Mouse (Mus musculus) liver (tissue): Measurements from ENCODE around the gene Krtap24-1.

Experiments
- DNase-seq: peaks from one replicate; pipeline ENCODE4 v3.0.0-alpha.2; 2020; ENCODE audit warnings: mixed read lengths

The Krtap24-1 gene

DNA sequence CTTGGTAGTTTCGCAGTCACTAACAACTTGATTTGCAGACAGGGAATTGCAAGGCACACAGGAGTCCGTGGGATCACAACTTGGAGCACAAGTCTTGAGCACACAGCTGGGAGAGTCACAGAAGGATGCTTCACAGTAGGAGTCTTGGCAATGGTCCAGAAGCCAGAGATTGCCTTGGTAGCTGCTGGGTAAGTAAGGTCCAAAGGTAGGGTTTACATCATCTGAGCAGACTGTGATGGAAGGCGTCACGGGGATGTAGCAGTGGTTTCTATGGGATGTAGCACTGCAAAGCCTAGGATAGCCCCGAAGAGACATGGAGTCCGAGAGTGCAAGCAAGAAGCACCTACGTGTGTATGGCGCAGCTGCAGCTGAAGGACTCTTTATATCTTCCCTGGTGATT is at the start of gene Krtap24-1:
Gene Krtap24-1, minus strand, starts transcription at position 358 of the 400 bp plus-strand sequence.
- DNase-seq, result no peak

DNA sequence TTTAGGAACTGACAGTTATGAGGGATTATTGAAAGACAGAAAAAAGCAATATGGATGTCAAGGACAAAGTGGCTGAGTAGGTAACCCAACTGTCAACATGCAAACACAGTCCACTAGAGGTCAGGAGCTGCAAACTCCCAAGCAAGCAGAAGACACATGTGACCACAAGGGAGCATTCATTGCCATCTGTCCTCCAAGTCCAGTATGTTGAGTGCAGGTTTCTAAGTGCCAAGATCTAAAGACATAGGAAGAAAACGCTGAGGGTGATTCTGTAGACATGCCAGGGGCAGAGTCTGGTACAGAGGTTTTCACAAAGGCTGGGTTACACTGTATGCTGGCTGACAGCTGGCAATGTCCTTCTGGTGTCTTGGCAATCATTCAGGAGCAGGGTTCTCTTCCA is 45.3 kb upstream of the Krtap24-1 start:
- DNase-seq, result no peak

DNA sequence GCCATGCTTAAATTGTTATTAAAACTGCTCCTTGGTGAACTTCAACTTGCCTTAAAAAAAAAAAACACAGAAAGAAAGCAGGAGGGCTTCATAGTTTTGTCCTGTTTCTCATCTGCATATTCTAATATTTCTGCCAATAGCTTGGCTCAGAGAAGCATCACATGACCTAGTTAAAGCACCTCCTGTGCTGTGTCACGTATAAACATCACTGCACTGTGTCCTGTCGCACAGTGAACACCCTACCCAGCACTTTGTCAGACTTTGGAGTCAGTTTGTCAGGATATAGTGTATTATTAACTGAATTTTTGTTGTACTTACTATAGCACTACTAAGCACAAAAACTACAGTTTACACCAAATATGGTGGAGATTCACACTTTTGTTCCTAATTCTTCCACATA is 39.9 kb upstream of the Krtap24-1 start:
- no peak for DNase-seq

DNA sequence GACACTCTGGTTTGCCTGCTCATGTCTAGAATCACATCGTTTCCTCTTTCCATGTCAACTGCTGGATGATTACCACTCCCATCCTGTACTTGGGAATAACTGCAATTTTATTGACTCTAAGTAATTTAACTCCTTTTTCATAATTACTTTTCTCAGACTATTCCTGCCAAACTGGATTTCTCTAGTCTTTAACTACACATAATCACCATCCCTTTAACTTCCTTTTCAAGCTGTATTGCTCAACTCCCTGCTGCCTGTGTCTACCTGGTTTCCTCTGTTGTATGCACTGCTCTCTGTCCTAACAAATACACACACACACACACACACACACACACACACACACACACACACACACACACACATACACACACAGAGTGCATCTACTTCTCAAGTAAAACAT is 39.0 kb upstream of the Krtap24-1 start:
- DNase-seq, result no peak

DNA sequence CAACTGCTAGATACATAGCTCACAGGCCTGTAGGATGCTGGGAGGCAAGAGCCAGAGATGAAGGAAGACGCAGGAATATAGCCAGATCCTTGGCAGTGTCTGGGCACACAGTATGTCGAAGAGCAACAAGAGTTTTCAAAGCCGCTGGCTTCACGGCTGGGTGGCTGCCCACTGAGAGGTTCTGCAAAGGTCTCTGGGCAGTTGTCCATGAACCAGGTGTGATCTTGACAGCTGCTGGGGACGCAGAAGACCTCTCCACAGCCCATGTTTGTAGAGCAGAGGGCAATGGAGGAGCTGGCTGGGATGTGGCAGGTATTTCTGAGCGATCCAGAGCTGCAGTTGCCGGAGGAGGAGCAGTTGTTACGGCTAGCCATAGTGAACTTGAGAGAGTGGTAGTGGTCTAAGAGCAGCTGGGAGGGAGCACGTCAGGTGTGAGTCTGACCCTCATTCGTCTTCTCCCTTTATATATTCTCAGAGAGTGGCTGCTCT is 35.3 kb upstream of the Krtap24-1 start, which contains the start of gene Krtap26-1:
Gene Krtap26-1, minus strand, starts transcription at position 439 of the 489 bp plus-strand sequence.
- DNase-seq, result no peak

DNA sequence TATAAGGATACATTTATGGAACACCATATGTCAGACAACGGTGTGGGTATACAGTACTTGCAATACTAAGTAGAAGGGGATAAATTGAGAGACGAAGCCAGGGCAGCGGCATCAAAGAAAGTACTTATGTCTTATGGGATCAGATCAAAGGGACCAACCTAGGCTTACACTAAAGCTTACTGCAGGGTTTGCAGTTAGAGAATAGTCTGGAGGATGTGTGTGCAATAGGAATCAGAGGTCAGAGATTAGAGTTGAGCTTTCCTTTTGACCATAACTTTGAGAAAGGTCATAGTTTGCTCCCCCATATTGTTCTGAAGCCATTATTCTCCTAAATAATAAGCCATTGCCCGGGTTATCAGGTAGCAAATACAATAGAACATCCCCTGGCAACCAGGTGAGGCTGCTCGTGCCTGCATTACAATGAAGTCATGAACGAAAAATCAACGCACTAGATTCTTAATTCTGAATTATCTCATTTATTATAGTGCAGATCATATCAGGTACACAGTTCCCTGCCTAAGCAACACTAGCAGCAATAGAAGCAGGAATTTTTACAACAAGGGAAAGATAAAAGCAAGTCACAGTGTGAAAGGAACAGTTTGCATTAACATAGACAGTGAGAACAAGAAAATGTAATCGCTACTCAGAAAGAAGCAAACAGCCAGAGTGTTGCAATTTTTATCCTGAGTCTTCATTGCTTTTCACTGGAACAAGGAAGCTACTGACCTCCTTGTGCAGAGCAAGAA is 34.5 kb upstream of the Krtap24-1 start:
- DNase-seq, result no peak

DNA sequence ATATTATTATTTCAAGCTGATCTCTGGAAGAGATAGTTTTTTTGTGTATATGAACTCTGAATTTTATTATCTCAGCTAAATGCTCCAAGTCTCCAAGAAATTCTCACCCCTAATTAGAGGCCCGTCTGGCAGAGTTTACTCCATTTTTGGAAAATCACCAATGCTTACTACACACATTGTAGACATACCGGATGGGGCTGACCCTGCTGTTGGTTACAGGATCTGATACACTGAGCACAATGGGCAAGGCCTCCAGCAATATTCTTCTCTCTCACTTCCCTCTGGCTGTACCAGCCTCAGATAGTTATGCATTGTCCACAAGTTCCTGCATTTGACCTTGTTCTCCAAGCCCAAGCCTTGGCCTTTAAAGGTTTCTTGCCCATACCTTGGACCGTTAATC is 28.0 kb upstream of the Krtap24-1 start:
- no peak for DNase-seq

DNA sequence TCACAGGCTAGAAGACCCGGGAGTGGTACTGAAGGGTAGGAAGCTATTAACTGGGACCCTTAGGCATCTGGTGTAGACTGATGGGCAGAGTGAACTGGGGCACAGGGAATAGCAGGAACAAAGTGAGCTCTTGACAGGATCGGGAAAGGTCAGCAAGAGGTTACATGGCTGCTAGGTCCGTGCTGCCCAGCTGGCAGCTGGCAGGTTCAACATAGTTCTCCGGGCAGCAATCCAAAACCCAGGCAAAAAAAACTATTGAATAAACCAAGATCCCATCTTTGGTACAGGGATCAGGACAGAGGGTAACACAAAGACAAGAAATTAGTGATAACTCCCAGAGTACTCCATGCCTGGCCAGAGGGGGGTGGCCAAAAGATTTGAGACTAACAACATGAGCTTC is 23.1 kb upstream of the Krtap24-1 start:
- DNase-seq, result no peak

DNA sequence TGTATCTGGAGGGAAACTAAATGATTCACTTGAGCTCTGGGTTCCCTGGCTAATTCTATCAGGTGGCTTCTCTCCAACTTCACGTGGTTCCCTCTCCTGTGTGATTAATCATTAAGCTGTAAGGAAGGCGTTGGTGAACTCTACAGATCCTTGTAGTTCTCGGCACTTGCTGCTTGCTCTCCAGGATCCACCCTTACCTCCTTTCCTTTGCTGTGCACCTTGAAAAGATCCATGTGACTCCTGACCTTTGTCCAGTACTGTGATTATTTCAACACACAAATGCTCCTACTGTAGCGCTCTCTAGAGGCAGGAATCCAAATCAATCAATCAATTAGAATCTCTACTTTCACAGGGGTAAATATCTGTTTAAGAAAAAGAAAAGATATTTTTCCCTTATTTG is 19.4 kb upstream of the Krtap24-1 start:
- no peak for DNase-seq

DNA sequence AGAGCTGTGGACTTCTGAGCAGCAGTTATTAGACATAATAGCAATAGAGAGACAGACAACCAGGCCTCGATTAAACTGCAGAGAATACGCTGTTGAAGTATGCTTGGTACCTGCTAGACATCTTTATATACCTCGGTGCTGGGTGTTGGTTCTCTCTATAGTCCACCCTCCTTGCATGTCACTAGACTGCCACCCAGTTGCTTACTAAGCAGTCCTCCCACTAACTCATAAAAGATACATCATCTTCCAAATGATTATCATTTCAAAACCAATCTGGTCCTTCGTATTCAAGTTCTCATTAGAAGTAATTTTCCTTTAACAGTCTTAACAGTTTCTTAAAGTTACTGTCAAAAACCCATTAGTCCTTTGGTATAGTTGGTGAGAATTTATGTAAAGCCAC is 15.5 kb upstream of the Krtap24-1 start, which contains the start of gene 2310079G19Rik:
Gene 2310079G19Rik, minus strand, starts transcription at position 101 of the 400 bp plus-strand sequence.
- no peak for DNase-seq

DNA sequence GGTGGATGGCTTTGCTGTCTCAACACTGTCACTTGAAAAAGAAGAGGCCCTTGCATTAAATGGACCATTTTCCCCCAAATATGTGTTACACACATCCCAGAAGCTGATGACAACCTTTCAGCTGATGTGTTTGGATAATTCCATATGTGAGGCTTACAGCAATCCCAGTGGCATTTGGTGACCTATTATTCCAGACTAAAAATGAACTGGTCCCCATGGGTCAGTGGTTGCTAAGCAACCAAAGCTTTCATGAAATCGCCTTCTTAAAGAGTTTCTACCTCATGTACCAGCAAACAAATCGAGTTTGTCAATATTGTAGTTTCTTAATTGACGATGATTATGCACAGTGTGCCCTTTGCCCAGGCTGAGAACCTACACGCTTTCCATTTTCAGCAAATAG is 633 bp upstream of the Krtap24-1 start:
- no peak for DNase-seq

DNA sequence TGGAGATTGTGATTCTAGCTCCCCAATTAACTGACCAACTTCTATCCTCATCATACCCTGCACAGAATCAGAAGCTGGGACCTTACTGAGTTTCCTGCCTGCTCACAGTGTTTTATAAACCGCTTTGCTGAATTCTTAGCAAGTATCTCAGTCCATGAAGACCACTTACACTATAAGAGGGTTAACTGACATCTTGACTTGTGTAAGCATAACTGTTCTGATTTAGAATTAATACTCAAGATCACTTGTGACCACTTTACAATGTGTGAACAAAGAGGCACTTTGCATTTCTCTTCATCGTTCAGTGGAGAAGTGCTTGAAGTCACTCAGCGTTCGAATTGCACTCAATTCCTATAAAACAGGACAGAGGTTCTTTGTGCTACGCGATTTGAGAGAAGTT is 7.5 kb downstream of the Krtap24-1 start:
- no peak for DNase-seq

DNA sequence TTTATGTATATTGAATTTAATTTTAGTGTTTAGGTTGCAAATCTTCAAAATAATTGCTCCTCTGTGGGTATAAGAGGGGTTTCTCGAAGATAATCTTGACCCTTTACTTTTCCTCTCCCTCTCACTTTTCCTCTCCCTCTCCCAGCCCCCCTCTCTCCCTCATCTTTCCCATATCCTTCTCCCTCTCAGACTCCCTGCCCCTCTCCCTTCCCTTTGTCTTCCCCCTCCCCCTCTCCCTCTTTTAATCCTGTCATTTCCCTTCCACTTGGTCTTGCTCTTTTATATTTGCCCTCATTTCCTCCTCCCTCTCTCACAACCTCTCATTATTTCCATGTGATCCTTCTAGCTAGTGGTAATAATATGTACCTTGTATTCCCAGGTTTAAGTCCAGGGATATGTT is 9.6 kb downstream of the Krtap24-1 start:
- DNase-seq, result no peak

DNA sequence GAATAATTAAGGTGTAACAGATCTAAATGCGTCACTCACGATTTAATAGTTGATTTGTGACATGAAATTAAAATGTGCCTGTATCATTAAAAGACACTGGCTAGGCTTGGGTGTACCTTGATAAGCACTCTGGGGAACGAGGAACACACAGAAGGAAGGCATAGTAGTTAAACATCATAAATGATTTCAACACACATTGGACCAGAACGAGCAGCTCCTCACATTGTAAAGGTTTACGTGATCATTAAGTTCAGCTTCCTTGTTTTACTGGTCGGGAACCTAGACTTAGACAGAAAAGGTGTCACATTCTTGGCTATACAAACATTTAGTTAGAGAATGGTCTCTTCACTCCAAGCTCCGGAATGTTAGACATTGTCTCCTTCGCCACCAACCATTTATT is 11.8 kb downstream of the Krtap24-1 start:
- no peak for DNase-seq

DNA sequence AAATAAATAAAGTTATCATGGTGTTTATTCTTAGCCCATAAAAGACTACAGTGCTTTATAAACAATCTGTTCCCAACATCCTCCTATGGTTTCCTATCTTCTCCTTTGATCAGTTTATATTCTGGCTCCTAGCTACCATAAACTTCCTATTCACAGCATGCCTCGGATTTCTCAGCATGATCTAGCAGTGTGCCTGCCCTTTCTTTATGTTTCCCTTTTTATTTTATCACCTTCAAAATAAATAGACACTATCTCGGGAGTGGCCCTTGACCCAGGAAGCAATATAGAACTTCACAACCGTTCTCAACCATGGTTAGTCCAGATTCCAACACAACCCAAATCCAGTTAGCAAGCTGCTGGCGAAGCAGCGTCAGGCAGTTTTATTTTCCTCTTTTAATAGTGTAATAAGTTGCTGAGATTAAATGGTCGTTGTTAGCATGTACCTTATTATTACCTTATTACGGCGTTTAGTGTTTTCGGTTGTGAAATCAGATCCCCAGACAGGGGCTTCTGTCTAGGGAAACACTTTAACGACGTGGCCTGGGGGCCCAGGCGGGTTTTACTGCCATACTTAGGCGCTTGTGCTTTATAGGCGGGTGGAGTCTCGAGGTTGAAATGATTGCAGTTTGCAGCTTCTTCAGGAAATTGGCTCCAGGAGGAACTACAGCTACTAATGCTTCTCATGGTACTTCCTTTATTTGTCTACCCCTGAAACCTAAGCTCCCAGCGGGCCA is 12.4 kb downstream of the Krtap24-1 start:
- DNase-seq, result no peak

DNA sequence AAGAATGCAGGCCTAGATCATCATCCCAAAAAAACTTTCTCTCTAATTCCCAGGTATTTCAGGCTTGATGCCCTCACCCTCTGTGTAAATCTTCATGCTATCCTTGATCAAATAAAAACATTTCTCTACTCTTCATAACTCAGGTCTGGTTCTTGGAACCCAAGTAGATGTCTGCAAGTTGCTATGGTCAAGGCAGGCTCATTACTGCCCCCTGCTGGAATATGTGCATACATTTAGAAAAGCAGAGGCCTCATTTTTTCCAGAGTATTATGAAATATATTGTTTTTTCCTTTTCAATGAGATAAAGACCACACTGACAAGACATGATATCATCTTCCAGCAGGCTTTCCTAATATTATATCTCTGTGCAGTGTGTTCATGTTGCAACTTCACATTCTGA is 19.3 kb downstream of the Krtap24-1 start:
- no peak for DNase-seq

DNA sequence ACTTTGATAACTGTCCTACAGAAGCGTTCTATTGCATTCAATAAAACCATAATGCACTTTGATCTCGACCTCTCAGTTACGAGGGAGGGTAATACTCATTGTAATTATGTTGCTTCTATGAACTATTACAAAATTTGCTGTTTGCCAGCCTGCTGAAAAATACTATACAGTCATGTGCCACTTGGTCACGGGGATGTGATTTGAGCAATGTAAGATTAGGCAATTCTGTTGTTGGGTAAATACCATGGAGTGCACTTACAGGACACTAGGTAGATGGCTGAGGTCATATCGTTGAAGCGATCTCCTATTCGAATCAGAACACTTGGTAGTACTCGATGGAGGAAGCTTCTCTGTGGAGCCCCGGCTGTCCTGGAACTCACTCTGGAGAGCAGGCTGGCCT is 28.7 kb downstream of the Krtap24-1 start:
- no peak for DNase-seq

DNA sequence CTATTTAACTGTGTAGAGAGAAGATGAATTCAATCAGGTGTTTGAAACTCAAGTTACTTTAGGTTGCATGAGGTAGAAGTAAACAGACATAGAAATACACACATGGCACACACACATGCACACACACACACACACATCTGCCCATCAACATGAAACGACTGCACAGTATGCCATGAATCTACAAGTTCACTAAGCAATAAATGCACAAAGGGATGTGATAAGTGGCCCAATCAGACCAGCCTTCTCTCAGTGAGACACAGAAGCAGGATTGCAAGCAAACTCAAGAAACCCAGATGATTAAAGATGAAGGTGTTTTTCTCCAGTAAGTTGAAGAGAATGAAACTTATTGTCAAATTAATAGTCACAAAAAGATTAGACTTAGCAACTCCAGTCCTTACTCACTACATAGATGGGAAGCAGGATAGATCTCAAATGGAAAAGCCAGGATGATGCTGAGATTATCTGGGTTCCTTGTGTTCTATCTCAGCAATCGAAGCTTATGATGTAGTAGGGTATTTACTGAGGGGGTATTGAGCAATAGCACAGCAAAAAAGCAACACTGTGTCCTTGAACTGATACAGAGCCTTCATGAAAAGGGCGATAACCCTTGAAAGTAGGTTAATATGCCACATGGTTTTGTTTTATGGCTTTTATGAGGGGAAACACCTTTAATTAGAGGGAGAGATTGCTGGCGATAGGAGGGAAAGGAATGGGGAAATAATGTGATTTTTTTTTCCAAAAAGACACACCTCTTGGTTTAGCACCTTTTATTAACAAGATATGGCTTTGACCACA is 36.0 kb downstream of the Krtap24-1 start:
- no peak for DNase-seq

DNA sequence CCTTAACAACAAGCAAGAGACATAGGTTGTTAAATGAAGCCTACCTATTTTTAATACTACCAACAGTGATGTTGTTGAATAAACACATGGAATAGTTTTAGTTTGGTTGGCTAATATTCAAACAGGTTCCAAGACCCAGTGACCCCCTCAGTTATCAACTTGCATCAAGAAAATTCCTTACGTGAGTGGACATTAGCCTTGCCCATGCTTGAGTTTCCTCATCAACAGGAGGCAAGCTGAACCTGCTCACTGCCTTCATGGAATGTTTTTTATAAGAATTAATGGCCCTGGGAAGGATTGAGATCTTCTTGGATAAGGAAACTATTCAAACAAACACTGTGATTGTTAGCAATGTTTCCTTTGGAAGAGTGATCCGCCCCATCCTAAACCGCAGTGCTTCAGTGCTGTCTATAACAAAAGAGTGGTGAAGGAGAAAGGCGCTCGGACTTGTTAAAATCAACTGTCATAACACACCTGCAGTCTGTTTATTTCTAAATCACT is 39.1 kb downstream of the Krtap24-1 start:
- no peak for DNase-seq

DNA sequence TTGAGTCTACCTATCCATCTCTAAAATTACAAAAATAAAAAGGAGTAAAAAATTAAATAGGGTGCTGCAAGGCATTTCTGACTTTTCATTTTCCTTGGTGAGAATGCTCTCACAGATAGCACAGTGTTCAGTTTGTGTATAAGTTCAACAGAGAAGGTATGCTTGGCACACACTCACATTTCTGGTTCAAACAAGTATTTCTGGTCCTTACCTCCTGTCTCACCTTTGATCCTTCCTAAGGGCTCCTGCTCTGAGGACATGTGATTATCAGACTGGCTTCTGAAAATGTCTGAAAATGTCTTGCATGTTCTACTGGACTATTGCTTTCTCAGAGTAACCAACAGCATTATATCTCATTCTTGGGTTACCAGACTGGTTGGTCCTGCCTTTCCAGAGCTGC is 41.9 kb downstream of the Krtap24-1 start:
- DNase-seq, result no peak

DNA sequence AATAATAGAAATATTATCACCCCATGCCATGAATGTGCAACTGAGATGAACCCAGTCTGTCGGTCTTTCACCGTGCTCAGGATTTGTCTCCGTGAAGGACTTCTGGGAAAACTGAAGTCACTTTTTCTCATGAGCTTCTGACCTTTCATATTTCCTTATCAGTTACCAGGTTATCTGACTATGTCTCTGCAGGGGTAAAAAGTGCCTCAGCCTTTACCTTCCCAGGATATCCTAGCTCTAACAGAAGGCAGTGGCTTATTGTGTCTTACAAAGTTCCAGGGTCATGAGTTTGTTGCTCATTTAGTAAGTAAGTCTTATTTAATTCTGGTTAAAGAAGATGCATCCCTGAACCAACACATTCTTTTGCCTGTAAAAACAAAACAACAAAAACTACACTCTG is 42.3 kb downstream of the Krtap24-1 start:
- DNase-seq, result no peak

DNA sequence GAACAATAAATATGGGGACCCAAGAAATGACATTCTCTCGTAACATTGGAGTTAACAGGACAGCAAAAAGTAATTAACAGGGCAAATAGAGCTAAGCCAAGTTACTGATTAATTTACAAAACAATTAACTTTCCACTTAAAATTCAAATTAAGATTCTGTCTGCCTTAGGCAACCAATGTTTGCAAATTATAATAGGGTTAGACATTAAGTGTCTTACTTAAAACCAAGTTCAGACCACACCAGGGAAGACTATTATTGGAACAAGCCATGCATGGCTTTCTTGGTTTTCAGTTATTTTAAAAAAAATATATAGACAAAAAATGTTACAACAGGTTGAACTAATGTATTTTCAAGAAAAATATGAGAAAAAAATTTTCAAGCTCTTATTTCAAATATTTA is 43.0 kb downstream of the Krtap24-1 start:
- no peak for DNase-seq
